Mouse (Mus musculus) spleen, adult 12 weeks (tissue): Measurements from ENCODE around the gene Sema5b.

ENCODE experiments used
- DNase-seq: peaks from one replicate; pipeline ENCODE4 v3.0.0; 2022; ENCODE audit warnings: low spot score

Sema5b gene

DNA sequence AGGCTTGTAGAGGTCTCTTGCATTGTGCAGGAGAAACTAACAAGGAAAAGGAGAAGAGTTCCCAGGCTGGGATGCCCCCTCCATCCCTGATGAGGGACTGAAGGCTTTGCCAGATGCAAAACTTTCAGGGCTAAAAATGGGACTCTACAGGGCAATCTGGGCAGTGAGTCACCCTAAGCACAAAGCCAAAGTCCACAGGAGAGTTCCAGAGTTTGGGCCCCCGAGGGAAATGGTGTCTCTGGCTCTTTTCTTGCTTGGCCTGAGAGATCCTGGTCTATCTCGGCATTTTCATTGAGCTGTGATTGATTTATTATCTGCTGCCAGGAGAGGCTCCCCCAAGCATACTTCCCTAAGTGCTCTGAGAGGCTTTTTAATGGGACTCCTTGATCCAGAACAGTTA is 92.1 kb downstream of the Sema5b start:
- DNase-seq, result no peak

DNA sequence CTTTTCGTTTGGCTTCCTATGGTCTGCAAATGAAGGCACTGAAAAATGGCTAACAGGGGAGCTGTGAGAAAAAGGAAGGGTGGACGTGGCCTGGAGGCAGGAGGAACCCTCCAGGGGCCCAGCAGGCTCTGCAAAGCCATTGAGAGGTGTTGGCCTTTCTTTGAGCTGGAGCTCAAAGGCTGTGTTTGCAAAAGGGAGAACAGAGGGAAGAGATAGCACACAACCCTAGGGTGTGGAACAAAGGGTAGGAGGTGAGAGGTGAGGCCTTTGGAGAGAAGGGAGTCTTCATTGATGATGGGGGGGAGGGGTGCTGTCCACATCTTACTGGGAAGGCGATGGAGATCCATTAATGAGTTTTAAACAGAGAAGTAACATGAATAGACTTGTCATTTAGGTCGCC is 94.0 kb downstream of the Sema5b start:
- DNase-seq, result no peak

DNA sequence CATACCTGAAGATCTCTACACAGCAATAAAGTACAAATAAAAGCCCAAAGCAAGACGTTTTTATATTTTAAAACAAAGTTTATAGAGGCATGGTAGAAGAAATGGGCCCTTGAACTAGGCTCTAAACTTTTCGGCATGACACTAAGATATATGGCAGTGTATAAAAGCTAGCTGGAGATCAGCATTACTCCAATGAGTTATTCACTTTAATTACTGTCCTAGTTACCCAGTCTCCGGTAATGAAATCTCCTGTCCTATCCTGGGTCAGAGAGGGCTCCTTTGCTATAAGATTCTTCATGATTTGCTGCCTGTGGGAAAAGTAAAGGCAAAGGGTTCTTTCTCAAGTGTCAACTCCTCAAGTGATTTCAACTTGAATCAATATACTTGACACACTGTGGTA is 98.6 kb downstream of the Sema5b start:
- DNase-seq, result no peak

DNA sequence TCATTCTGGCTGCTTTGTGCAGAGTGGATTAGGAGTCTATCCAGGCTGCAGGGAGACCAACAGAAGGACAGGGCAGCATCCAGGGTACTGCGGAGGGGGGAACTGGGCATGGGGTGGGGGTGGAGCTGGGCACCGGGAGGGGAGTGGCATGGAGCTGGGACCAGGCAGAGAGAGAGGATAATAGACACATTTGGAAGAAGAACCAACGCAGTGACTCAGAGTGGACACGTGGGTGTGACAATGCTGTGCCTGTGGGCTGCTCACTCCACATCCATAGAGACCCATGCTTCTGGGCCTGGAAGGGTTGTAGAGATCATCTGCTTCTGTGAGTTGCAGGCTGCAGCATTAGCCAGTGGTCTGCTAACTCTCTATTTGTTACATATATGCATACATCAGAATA is 107.9 kb downstream of the Sema5b start:
- DNase-seq, result no peak

DNA sequence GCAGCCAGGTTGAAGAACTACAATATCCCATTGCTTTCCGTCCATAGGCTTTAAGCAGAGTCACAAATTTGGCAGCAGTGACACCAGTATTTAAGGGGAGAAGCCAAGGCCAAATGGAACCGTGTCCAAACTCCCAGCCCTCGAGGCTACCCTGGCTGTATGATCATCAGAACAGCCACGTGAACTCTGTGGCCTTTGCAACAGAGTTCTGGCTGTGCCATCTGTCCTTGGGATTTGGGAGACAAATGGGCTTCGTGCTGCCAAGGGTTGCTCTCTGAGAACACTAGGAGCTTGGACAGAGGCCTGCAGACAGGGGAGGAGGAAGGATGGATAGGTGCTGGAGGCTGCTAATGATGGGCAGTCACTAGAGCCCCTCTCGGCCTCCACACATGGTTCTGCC is 111.3 kb downstream of the Sema5b start:
- DNase-seq, result no peak

DNA sequence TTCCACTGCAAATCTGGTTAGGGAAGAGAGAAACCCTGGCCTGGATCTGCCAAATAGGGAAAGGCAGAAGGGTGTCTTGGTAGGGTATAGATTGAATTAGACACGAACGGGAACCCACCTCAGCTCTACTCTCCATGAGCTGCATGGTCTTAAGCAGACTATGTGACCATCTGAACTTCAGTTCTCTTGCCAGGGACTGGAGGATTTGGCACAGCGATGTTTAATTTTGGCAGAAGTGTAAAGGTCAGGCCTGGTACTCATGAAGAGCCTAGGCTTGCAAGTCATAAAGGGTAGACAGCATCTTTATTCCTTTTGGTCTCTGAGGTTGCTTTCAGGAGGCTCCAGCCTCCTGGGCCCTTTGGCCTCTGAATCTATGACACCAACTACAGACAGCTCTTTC is 111.8 kb downstream of the Sema5b start:
- no peak for DNase-seq

DNA sequence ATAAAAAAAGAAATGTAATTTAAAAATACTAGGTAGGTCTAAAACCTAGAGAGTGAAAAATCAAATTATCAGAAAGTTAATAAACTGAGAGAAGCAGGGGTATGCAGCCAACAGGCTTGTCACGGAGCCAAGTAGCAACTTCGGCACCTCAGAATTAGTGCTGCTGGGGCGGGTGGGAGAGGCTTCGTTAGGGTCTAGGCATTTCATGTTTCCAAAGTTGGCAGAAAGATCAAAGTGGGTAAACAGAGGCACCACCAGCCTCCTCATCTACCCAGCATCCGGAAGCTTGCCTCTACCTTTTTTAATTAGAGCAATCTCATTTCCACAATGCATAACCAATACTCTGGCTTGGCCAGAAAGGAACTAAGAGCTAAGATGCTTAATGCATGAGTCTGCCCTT is 113.0 kb downstream of the Sema5b start:
- no peak for DNase-seq

DNA sequence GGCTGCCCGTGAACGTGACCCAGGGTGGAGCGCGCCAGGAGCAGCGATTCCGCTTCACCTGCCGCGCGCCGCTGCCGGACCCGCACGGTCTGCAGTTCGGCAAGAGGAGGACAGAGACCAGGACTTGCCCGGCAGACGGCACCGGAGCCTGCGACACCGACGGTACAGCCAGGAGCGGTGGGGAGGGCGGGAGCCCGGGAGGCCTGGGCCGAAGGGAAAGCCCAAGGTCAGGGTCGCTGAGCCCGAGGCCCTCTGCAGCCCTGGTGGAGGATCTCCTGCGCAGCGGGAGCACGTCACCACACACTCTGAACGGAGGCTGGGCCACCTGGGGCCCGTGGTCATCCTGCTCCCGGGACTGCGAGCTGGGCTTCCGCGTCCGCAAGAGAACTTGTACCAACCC is 119.3 kb downstream of the Sema5b start:
- DNase-seq, result no peak

DNA sequence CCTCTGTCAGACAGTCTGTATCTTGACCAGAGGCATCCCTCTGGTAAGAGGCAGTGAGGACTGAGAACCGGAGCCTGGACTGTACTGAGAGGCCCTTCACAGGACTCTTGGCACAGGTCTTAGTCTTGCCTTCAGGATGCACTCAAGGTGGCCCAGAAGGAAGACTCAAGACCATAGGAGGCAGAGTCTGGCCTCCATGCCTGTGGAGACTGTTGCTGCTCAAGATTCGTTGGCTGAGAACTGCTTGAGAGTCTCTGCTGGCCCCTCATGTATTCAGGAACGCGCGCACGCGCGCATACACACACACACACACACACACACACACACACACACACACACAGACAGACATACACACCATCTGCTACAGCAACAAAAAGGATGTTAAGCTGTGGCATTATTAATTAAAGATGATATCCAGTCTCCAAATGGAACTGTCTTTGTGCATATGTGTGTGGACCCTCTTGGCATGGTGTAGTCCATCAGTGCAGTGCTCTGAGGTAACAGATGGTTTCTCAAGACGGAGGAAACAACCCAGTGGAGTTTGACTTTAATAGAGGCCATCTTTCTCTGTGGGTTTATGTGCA is 123.0 kb downstream of the Sema5b start:
- no peak for DNase-seq

DNA sequence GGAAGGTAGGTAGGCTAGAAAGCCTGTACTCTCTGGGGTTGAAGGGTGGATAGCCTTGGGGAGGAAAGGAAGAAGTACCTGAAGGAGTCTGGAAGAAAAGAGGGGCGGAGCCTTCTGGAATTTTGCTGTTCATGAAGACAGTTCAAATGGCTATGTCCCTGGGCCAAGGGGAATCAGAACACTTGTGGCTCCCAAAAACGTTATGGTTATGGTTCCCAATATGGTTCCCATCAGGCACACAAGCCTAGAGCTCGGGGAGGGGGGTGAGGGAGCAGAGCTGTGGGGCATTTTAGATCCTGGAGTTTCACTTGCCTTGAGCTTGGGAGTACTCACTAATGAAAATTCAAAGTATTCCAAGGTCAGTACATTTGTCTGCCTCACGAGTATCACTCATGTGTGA is 123.9 kb downstream of the Sema5b start:
- no peak for DNase-seq

DNA sequence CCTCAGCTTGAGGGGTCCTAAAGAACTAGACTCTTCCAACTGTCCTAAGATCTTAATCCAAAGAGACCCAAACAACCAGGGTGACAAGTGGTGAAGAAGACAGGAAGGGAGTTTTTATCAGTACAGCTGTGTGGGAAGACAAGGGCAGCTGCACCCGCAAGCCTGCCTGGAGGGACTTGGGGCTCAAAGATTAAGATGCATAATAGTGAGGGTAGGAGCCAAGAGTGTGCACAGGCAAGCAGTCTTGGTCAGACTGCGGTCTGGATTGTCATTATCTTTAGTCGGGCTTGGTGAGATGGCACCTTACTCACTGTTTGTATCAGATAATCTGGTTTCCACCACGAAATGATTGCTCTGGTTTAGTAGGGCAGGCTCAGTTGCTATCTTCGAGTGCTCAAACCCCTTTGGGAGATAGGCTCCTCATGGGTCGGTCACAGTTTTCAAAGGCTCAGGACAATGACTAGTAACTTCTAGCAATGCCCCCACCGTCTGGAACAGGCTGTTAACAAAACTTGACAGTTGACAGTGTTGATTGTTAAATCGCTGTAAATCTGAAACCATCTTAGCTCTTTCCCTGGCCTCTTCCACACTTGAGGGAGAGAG is 136.7 kb downstream of the Sema5b start:
- no peak for DNase-seq

DNA sequence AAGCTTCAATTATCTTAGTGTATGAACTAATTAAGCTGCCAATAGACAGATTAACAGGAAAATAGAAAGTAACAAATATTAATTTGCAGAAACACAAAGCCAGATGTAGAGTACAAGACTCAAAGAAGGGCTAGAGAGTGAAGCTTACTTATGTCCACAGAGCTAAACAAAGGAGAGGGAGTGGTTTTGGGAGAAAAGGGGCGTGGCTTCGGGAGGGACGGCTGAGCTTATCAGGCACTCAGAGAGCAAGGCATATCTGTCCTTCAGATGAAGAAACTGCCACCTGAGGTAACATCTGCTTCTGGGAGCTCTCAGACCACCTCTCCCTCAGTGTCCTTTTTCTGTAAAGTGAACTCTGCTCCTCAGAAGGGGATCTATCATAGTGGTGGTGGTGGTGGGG is 137.5 kb downstream of the Sema5b start:
- no peak for DNase-seq

DNA sequence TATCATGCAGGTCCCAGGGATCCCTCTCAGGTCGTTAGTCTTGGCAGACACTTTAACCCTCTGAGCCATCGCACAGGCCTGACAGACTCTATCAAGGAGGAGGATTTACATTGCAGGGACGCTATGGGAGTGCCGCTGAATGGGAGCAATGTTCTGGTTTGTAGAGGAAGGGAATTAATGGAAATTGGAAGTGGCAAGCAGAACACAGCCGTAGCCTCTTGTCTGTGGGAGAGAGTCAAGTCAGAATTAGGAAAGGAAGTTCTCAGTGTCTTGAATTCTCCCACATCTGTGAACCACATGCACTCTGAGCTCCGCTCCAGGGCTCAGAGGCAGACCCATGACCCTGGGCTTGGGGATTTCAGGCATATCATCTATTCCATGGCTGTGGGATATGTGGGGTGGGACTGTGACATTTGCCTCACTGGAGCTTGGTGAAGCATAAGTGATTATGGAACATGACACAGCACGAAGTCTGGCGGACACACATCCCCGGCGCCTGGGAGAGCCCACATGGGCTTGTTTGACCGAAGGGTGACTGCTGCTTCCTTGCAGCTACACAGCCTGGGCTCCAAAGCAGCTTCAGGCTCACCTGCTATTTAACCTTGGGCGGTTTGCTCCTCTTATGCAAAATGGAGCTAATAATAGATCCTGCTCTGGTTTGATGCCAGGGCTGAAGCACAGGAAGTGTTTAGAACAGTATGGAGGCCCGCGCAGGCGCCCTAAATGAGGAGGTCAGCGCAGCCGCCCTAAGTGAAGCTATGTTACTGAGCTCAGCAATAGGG is 140.6 kb downstream of the Sema5b start:
- DNase-seq, result no peak

DNA sequence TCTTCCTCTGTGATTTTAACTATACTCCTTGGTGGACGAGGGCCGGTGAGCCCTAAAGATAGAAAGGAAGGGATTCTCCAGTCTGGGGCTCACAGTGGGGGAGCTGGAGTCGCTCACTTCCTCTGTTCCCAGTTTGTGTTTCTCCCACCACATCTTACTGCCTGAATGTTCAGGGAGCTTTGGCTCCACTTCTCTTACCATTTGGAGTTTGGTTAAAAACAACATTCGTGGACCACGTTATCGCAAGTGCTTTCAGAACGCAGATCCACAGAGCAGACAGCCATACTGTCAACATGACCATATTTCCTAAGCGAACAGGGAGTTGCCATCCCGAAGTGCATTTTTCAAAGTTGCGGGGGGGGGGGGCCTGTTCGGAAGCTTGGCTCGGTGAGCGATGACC is 144.1 kb downstream of the Sema5b start:
- no peak for DNase-seq

DNA sequence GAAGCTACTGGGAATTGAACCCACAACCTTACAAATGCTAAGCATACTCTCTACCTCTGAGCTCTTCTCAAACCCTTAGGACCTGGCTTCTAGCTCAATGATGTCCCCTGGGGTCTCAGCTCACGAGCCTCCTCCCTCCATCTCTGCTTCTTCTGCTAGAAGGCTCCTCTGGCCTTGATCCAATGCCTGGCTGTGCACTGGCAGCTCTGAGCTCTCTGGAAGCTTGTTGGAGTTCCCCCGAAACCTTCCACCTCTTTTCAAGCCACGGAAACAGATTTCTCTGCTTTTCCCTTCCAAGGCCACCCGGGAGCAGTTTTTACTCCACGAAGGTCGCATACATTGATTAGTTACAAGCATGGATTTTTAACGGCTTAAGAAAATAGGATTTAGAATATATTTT is 145.5 kb downstream of the Sema5b start:
- no peak for DNase-seq

DNA sequence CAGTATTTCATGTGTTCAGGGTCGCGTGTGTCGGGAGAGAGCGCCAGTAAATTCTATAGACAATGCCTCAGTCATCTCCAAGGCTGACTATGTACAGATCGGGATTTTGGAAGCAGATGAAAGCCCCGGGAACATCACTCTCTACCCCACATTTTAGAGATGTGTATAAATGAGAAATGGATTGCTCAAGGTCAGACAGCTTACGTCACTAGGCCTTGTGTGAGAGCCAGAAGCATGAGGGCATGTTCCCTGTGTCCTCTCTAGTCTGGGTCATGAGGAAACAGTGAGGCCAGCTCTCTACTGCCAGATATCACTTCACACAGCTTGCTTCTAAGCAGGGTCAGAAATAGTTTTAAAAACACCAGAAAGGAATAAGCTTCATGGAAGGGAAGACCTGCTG is 150.7 kb downstream of the Sema5b start:
- no peak for DNase-seq

DNA sequence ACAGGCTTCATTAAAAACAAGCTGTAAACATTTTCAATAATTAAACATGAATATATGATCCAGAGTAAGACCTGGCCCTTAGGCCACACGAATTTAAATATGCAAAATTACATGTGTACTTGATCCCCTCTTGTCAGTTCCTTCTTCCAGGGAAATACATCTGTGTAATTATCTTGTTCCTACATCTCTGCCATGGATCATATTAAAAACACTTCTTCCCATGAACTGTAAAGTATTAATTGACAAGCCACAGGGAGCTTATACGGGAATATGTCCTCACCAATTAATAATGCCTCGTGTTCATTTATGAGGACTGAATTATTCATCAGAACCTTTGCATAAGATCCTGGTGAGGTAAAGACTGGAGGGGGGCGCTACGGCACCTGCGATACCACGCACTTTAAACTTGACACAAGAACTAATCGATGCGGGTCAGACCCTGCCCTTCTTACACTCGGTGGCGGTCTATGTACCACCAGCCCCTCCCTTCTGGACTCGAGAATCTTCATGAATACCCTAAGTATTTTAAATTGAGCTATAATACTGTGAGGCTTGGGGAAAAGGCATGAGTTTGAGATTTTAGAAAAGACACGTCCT is 153.4 kb downstream of the Sema5b start:
- no peak for DNase-seq

DNA sequence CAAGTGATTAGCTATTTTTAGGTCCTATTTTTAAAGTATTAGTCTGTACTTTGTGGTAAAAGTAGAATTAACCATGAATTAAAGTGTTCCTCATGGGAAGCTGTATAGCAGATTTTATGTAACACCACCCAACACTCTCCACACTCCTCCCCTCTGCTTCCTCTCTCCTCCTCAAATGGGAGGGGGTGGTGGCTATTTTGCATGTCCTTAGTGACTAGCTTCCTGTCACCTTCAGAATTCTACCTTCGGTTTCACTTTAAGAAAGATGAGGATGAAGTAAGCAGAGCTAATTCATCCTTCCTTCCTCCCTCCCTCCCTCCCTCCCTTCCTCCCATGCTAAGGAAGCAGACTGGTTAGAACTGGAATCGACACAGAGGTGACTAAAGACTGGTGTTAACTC is 155.2 kb downstream of the Sema5b start:
- no peak for DNase-seq

DNA sequence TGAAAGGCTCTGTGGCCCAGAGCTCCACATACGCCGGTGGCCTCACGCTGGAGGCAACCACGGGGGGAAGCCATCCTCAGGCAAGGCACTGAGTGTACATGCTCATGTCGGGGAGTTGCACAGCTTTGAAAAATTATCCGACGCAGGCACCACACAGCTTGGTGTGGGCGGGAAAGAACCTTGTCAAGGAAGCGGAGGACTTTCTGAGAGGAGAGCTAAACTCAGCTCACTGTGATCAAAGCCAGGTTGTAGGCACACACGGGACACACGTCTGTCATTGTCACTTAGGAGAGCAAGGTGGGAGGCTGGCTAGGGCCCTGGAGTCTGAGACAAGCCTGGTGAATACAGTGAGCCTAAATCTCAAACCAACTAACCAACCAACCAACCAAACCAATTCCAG is 160.9 kb downstream of the Sema5b start:
- no peak for DNase-seq

DNA sequence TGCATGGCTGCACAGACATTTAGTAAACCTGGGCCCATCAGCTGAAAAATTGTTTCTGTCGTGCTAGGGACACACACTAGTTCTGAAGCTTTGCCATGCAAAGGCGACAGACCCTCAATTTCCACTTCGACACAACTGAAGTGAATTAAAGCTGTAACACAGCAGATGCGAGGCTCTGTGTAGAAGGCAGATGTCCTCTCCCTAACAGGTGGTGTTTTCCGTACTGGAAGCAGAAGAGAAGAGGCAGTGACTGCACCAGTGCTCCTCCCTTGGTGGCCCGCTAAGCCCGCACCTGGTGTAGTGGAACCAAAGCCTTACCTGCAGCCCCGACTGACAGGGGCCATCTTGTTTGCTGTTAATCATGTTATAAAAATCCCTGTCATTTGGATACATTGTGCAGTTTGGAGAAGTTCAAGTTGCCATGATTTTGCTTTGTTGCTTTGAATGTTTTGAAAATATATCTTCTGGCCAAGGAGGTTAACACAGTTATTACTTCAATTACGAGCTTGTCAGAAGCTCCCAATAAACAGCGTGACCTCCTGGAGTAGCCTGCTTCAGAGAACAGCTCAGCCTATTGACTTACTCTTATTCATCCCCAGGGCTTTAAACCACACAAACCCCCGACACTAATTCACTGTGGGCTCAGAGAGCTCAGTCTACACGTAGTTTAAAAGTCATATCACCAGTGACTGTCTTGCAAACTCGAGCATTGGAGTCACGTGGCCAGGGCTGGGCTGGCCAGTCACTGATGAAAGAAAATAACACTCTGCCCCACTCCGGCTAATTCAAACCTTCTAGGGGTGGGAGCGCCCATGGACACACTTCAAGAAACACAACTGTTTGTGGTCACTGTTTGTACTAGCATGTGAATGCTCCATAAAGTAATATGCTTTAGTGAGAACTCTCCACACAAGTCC is 163.1 kb downstream of the Sema5b start:
- DNase-seq, result no peak

DNA sequence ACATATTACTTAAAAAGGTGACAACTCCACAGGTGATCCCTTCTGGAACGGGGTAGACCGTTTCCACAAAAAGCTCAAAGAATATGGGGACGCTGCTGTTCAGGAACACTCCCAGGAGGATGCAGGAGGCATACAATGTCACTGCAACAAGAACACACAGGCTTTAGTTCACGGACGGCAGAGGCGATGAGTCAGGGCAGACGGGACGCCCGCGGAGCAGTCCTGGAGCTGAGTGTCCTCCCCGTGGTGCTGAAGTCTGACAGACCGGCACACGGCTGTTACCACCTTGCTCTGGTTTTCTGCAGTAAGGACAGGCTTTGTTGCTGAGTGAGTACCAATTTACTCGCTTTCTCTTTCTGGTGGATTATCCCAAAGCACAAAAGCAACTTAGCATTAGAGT is 163.9 kb downstream of the Sema5b start:
- DNase-seq, result no peak

DNA sequence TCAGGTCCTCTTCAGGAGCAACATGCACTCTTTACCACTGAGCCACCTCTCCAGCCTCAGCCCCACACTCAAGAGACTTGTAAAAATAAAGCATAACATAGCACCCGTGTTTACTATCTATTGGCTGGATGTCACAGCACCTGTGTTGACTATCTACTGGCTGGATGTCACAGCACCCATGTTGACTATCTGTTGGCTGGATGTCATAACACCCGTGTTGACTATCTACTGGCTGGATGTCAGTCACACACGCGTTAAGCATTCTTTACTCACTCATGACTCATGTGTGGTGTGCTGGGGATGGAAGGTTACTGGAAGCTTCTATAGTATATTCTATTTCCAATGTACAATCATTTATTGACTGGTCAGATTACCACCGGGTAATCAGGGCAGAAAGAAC is 166.1 kb downstream of the Sema5b start:
- no peak for DNase-seq
